Comparison of ENCODE assay signal across 17 mouse cellular contexts in the genomic region with DNA sequence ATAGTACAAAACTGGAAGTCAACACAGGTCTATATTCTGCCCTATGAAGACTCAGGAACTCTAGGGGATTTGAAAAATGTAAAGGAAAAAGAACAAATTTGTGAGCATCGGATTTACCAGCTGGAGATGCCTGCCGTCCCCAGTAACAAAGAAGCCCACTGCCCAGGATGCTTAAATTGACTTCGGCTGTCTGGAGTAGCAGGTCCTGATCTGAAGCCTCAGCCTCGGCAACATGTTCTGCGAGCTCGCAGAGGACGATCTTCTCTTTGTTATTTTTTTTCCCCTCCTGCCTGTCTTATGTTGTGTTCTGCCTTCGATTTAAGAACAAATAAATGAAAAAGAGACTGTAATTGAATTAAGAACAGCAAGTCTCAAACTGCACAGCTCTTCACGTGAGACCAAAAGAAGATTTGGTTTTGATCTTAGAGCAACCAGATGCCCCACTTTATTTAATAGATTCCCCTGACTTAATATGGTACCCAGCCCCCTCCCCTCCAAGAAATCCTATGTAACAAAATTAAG.
DNase-seq lines count a peak whose midpoint lies in the region; ATAC-seq lines count a peak whose summit lies in the region.
"Had no signal": no experiment of that assay in that cellular context is flagged by ENCODE, and none has a peak within 500 bp of the region (broad histone marks: within the 10 kb centered on the region; RNA-seq: fewer than 3 reads in every experiment).

No protein-coding gene starts in this region.

- no peaks in the 10 kb centered on the region for H3K9me3 ChIP-seq in intestine, embryonic 14.5 days (ENCODE audit: control insufficient read depth, low read length)
- H3K9me3 ChIP-seq in intestine, embryonic 15.5 days, result no peaks in the 10 kb centered on the region
- no peaks in the 10 kb centered on the region for H3K9me3 ChIP-seq in embryonic facial prominence, embryonic 14.5 days (ENCODE audit: control insufficient read depth, low read length)
- no peaks in the 10 kb centered on the region for H3K9me3 ChIP-seq in forebrain, embryonic 16.5 days (ENCODE audit: control insufficient read depth, low read length)
- H3K9me3 ChIP-seq: heart, embryonic 15.5 days; liver, embryonic 13.5 days had no signal

- ATAC-seq in intestine, embryonic 14.5 days (replicated peaks; ENCODE audit: low FRiP score, low TSS enrichment, low read depth), result no peak
- ATAC-seq in intestine, embryonic 15.5 days, result no peak
- ATAC-seq in embryonic facial prominence, embryonic 14.5 days (ENCODE audit: low read depth), result no peak
- no peak for ATAC-seq in forebrain, embryonic 16.5 days
- ATAC-seq: Patski had no signal

- H3K4me1 ChIP-seq in intestine, embryonic 14.5 days (replicated peaks; ENCODE audit: control insufficient read depth, insufficient read depth, low read length), result no peaks in the 10 kb centered on the region
- H3K4me1 ChIP-seq in intestine, embryonic 15.5 days (replicated peaks), result no peaks in the 10 kb centered on the region
- no peaks in the 10 kb centered on the region for H3K4me1 ChIP-seq in embryonic facial prominence, embryonic 14.5 days (ENCODE audit: control insufficient read depth, insufficient read depth, low read length)
- H3K4me1 ChIP-seq in forebrain, embryonic 16.5 days (replicated peaks; ENCODE audit: control insufficient read depth, insufficient read depth, low read length), result peaks cover 3% of the 10 kb centered on the region; the same call in 1 of the 2 replicates
- H3K4me1 ChIP-seq: heart, embryonic 15.5 days; liver, embryonic 13.5 days had no signal

- H3K9ac ChIP-seq in intestine, embryonic 14.5 days (ENCODE audit: low read length), result no peak overlapping the region
- no peak overlapping the region for H3K9ac ChIP-seq in intestine, embryonic 15.5 days
- peak overlapping the region; percentile 27; the same call in 1 of the 2 replicates for H3K9ac ChIP-seq in embryonic facial prominence, embryonic 14.5 days (ENCODE audit: low read depth, low read length)
- peak overlapping the region; percentile 35 for H3K9ac ChIP-seq in forebrain, embryonic 16.5 days (replicated peaks; ENCODE audit: low read depth, low read length)
- H3K9ac ChIP-seq: heart, embryonic 15.5 days; liver, embryonic 13.5 days had no signal

- H3K4me3 ChIP-seq in intestine, embryonic 14.5 days (ENCODE audit: low read depth, low read length), result no peak overlapping the region
- H3K4me3 ChIP-seq in intestine, embryonic 15.5 days (replicated peaks), result no peak overlapping the region
- peak overlapping the region; percentile 17; the same call in 1 of the 2 replicates for H3K4me3 ChIP-seq in embryonic facial prominence, embryonic 14.5 days (ENCODE audit: low read depth, low read length)
- H3K4me3 ChIP-seq in forebrain, embryonic 16.5 days (replicated peaks; ENCODE audit: low read length), result no peak overlapping the region; the same call in 1 of the 2 replicates
- H3K4me3 ChIP-seq: liver, embryonic 13.5 days had no signal

- no peaks in the 10 kb centered on the region for H3K36me3 ChIP-seq in intestine, embryonic 14.5 days (ENCODE audit: control insufficient read depth, insufficient read depth, low read length)
- H3K36me3 ChIP-seq in intestine, embryonic 15.5 days, result no peaks in the 10 kb centered on the region
- H3K36me3 ChIP-seq in embryonic facial prominence, embryonic 14.5 days (ENCODE audit: control insufficient read depth, insufficient read depth, low read length), result no peaks in the 10 kb centered on the region
- no peaks in the 10 kb centered on the region for H3K36me3 ChIP-seq in forebrain, embryonic 16.5 days (ENCODE audit: control insufficient read depth, insufficient read depth)
- H3K36me3 ChIP-seq: heart, embryonic 15.5 days; liver, embryonic 13.5 days had no signal

- 50% methylated on average over 9 of the region's 9 CpGs for WGBS in intestine, embryonic 14.5 days
- WGBS in intestine, embryonic 15.5 days, result 59% methylated on average over 9 of the region's 9 CpGs
- 30% methylated on average over 9 of the region's 9 CpGs for WGBS in embryonic facial prominence, embryonic 14.5 days
- 10% methylated on average over 9 of the region's 9 CpGs for WGBS in forebrain, embryonic 16.5 days

- H3K27ac ChIP-seq in intestine, embryonic 14.5 days (ENCODE audit: low read depth), result no peak overlapping the region
- H3K27ac ChIP-seq in intestine, embryonic 15.5 days, result no peak overlapping the region
- H3K27ac ChIP-seq in embryonic facial prominence, embryonic 14.5 days (replicated peaks; ENCODE audit: low read depth, low read length), result peak overlapping the region; percentile 76
- H3K27ac ChIP-seq in forebrain, embryonic 16.5 days (ENCODE audit: low read length), result no peak overlapping the region
- H3K27ac ChIP-seq: heart, embryonic 15.5 days; liver, embryonic 13.5 days had no signal

- H3K27me3 ChIP-seq in intestine, embryonic 14.5 days (replicated peaks; ENCODE audit: control insufficient read depth, insufficient read depth, low read length), result no peaks in the 10 kb centered on the region
- H3K27me3 ChIP-seq in intestine, embryonic 15.5 days (replicated peaks), result no peaks in the 10 kb centered on the region
- H3K27me3 ChIP-seq in embryonic facial prominence, embryonic 14.5 days (replicated peaks; ENCODE audit: control insufficient read depth, insufficient read depth, low read length), result no peaks in the 10 kb centered on the region
- no peaks in the 10 kb centered on the region for H3K27me3 ChIP-seq in forebrain, embryonic 16.5 days (replicated peaks; ENCODE audit: control insufficient read depth, insufficient read depth, low read length)
- H3K27me3 ChIP-seq: CH12.LX; heart, embryonic 15.5 days; liver, embryonic 13.5 days; Patski had no signal

- peak; percentile 55 for DNase-seq in intestine, embryonic 14.5 days (ENCODE audit: low spot score)
- DNase-seq in embryonic facial prominence, embryonic 14.5 days (ENCODE audit: low spot score), result no peak
- peak; percentile 16 for DNase-seq in retina, embryonic 14.5 days (ENCODE audit: low spot score)
- no peak for DNase-seq in frontal cortex, adult 2 months (ENCODE audit: extremely low spot score in 1 of 2, low spot score in 1 of 2)
- DNase-seq in kidney, adult 11 months, result no peak
- DNase-seq: adrenal gland, adult 2 months; cerebellum, adult 9-10 months; gastrocnemius, postnatal 14 days; kidney, adult 18-20 months; liver, embryonic 13.5 days; lung, postnatal 14 days; thymus, postnatal 4 days had no signal

- H3K4me2 ChIP-seq in intestine, embryonic 14.5 days (ENCODE audit: low read length), result peak overlapping the region; percentile 45
- H3K4me2 ChIP-seq in intestine, embryonic 15.5 days (replicated peaks), result no peak overlapping the region
- H3K4me2 ChIP-seq in embryonic facial prominence, embryonic 14.5 days (ENCODE audit: low read depth, low read length), result peak overlapping the region; percentile 31
- peak overlapping the region; percentile 34 for H3K4me2 ChIP-seq in forebrain, embryonic 16.5 days (ENCODE audit: low read length)
- H3K4me2 ChIP-seq: liver, embryonic 13.5 days had no signal

Comparison
In these comparisons a context has a peak if more than half of its experiments do, and no peak if none do; other contexts are left out.
1. DNase-seq: peak in intestine, embryonic 14.5 days (single experiment) and retina, embryonic 14.5 days (single experiment); none in embryonic facial prominence, embryonic 14.5 days (single experiment), frontal cortex, adult 2 months (0 of 2) and kidney, adult 11 months (single experiment).
2. H3K9ac ChIP-seq: peak in embryonic facial prominence, embryonic 14.5 days (single experiment) and forebrain, embryonic 16.5 days (single experiment); none in intestine, embryonic 14.5 days (single experiment) and intestine, embryonic 15.5 days (single experiment).